Mouse (Mus musculus) brain, embryonic 14.5 days (tissue): ENCODE data around the gene Pik3r6. TPM values are rescaled to one million over a fixed set of nuclear protein-coding genes. Genes with fewer than 3 reads are reported as not detected.

ENCODE experiments used
- DNase-seq: peaks from one replicate; pipeline ENCODE4 v3.0.0-alpha.2; 2011; ENCODE audit warnings: low read depth
- CTCF ChIP-seq: fragments of 200-500 bp; IDR thresholded peaks from 2 replicates; pipeline ENCODE4 v1.5.1; 2012; ENCODE audit warnings: inconsistent platforms, mild to moderate bottlenecking, moderate library complexity, borderline replicate concordance; ENCODE audit not compliant: insufficient read depth, insufficient read length; ENCODE audit errors: extremely low read depth
- POLR2A ChIP-seq: fragments of 200-500 bp; IDR thresholded peaks from 2 replicates; pipeline ENCODE4 v1.6.1; 2012; ENCODE audit warnings: mild to moderate bottlenecking, inconsistent platforms, borderline replicate concordance; ENCODE audit not compliant: poor library complexity, insufficient read depth, insufficient read length, severe bottlenecking; ENCODE audit errors: extremely low read depth
- polyA plus RNA-seq: library from polyadenylated mRNA; depleted of rRNA; stranded (reverse); fragments of >200 nt; gene quantifications from 2 replicates; pipeline ENCODE4 v1.2.3, GENCODE M21; 2012

Pik3r6 gene
- polyA plus RNA-seq, 1 experiment, result 2.4 TPM

DNA sequence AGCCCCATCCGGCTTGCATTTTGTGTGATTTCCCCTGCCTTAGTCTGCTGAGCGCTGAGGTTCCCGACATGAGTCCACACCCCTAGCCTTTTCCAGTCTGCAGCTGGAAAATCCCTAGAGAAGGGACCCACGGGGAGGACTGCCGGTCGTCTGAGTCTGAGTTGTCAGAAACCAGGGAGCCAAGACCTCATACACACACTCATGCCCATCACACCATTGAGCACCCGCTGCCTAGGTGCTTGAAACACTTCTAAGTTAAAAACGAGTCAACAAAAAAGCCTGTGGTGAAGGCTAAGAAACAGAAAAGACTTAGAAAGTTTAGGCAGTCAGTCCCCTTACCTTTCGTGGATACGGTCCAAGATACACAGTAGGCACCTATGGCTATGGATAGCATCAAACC, 15.1 kb upstream of the Pik3r6 start:
- TF ChIP-seq CTCF (no peak), POLR2A (no peak)
- DNase-seq, result no peak

DNA sequence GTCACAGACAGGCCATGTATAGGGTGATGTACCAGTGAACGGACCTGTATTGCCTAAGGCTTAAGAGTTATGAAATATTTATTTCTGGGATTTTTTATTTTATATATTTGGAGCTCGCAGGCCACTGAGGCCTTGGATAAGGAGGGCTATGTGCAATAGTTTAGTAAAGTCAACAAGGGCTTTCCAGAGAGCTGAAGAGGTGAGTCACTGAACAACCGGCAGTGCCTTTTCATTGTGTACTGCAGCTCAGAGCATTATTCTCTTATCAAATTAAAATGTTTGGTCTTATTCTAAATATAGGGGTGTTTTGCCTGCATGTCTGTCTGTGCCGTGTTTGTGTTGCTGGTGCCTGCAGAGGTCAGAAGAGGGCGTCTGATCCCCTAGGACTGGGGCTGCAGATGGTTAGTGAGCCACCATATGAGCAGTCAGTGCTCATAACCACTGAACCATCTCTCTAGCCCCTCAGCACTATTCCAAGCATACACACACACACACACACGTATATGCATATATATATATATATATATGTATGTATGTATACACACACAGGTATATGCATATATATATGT, 14.5 kb upstream of the Pik3r6 start:
- no peak for DNase-seq
- TF ChIP-seq CTCF, result no peak
- no peak for TF ChIP-seq POLR2A

DNA sequence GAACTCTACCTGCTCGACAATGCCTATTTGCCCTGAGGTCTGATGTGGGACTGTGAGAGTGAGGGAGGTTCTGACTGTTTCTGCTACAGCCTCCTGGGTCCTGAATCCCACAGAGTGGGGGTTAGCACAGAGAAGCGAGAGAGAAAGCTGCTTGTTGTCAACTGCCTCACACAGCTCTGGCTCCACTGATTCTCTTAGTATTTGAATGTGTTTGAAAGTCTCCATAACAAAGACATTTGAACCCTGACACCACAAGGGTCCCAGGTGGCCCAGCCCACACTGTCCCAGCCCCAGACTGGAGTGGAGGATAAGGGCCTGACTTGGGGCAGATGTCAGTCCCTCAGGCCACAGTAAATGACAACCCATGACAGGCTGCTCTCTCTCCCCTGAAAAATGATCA, 13.6 kb upstream of the Pik3r6 start:
- DNase-seq, result no peak
- no peak for TF ChIP-seq POLR2A
- TF ChIP-seq CTCF, result no peak

DNA sequence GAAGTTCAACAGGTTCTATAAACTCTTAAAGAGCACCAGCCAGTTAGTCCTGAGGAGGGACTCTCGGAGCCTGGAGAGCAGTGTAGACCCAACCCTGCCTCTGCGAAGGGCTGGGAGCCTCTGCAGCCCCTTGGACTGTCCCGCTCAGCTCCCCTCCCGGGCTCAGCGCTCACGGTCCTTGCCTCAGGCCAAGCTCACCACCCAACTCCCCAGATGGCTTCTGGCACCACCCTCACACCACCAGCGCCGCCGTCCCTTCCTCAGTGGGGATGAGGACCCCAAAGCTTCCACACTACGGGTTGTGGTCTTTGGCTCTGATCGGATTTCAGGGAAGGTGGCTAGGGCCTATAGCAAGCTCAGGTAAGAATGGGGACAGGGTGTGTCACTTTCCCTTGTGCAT, 10.2 kb upstream of the Pik3r6 start:
- no peak for DNase-seq
- TF ChIP-seq POLR2A, result no peak
- TF ChIP-seq CTCF, result no peak

DNA sequence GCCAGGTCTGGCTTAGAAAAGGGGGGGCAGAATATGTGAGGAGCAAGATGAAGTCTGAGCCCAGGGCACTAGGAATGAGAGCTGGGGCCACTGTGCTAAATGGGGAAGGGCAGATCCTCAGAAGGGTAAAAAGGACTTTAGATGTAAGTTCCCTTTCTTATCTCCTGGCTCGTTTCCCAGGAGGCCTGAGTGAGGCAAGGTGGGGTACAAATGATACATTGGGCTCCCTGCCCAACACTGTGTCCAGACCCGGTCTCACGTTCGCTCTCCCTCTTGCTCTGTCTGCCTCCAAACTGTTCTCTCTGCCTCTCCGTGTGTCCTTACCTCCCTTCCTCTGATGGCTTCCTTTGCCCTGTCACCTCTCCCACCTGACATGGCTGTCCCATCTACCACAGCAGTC, 9.1 kb upstream of the Pik3r6 start:
- no peak for TF ChIP-seq POLR2A
- TF ChIP-seq CTCF, result no peak
- DNase-seq, result no peak

DNA sequence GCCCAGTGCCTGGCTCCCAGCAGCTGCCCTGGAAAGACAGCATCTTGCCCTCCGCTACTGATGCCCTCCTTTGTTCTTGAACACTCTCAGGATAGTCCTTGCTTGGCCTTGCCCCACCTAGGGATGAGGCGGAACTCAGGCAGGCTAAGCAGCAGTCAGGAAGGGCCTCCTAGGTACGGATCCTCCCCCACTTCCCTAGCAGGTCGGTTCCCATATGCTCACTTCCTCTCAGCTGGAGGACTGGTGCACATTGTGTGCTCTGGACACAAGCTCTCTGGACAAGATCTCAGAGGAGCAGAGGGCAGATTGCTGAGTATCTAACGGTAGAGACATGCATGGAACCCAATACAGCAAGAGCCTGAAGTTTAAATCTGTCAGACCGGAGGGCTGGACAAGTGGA, 5.7 kb upstream of the Pik3r6 start:
- no peak for DNase-seq
- TF ChIP-seq POLR2A (no peak), CTCF (no peak)

DNA sequence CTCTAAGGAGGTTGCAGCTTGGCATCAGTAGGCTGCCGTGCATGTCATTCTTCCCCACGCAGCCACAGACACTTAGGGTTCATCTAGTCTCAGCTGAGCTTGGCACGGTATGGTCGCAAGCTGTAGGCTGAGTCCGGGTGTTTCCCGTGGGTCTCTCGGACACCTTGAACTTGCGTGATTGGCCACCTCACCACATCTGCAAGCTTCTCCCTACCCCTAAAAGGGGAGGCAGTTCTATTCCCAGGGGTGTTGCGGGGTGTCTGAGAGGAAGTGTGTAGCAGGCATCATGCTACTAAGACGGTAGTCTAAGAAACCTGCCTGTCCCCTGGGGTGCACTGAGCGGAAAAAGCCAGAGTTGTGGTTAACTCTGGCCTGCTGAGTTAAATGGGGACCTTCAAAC, 4.3 kb upstream of the Pik3r6 start:
- TF ChIP-seq POLR2A (no peak), CTCF (no peak)
- DNase-seq, result no peak

DNA sequence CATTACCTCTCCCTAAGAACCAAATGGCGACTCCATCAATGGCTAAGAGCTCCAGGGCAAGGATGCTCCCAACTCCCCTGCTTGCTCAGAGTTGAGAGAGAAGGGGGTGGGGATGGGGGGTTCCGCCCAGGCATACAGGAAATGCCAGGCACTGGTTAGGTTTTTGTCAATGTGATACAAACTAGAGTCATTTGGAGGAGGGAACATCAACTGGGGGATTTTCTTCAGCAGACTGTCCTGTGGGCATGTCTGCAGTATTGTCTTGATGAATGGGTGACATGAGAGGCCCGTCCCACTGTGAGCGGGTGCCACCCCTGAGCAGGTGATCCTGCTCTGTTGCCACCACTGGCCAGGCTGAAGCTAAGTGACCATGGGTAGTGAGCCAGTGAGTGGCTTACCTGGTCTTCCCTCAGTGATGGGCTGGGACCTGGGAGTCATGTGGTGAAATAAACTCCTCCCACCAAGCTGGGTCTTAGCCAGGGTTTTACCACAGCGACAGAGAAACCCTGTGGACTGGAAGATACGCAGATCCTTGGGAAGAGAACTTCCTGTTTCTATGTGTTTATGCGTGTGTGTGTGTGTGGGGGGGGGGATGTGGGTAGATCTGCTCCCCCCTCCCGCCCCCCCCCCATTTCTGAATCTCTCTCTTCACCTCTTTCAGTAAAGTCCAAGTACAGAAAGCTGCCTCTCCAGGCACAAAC, 3.7 kb upstream of the Pik3r6 start:
- TF ChIP-seq POLR2A, result no peak
- no peak for TF ChIP-seq CTCF
- DNase-seq, result no peak

DNA sequence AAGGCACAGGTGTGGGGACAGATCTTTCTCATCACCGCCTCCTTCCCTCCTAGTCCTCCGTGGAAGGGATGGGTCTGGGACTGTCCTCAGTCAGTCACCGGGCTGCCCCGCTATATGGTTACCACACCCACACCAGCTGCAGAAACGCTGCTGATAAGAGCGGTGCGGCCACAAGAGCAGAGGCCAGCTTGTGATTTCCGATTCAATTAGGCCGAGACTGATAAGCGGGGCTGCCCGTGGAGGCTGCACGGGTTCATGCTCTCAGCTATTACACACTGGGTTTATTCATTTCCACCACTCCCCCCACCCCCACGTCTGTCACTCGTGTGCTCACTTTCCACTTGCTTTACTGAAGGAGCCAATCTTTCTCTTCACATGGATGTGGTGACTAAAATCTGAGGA, 1.9 kb upstream of the Pik3r6 start:
- DNase-seq, result no peak
- TF ChIP-seq CTCF (no peak), POLR2A (no peak)

DNA sequence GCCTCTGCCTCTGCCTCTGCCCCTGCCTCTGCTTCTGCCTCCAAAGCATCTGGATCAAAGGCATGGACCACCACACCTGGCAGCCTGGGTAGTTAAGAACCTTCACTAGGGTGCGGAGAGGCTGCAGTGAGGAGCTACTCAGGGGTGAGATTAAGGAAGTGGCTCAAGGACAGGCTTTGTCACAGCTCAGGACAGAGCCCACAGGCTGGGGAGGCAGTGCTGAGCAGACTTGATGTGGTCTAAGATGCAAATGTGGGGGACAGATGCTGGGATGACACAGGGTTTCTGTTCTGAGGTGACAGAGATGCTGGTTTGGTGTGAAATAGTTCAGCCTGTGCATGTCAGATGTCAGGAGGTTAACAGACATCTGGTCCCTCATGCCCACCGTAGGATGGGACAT, 411 bp upstream of the Pik3r6 start:
- TF ChIP-seq POLR2A (no peak), CTCF (no peak)

DNA sequence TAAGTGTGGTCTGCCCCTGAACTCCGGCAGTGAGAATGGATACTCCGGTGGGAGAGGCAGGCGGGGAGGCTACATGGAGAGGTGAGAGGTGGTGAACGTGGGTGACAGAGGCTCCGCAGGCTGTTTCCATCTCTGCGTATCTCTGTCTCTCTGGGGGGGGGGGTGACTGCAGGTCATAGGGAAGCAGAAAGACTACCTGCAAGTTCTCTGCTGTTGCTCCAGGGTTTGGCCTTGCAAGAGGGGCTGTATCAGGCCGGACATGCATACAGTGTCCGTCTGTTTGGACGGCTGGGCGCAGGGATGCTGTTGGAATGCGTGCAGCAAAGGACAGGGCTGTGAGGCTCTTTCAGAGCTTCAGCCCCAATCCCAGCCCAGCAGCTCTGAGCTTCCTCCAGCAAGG, 2.1 kb downstream of the Pik3r6 start:
- TF ChIP-seq POLR2A (no peak), CTCF (no peak)
- no peak for DNase-seq

More for the DNA sequence above, 411 bp upstream of the Pik3r6 start:
- DNase-seq, result no peak

DNA sequence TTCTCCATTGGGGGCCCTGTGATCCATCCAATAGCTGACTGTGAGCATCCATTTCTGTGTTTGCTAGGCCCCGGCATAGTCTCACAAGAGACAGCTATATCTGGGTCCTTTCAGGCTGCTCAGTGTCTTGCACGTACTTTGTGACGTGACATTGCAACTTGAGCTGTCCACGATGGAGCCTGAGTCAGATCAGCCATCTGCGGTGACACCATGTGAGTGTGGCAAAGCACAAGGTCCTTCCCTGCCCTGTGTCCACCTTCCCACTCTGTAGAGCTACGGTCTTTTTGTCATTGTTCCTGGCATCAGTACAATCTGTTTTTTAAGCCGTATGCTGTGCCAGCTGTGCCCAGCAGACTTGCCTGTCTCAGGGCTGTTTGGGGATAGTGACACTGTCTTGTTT, 4.4 kb downstream of the Pik3r6 start:
- DNase-seq, result no peak
- TF ChIP-seq POLR2A, result no peak
